Mouse (Mus musculus) CH12.LX (cell line): ENCODE data around the gene Asb15. TPM values are rescaled to one million over a fixed set of nuclear protein-coding genes. Genes with fewer than 3 reads are reported as not detected.

Experiments used
- DNase-seq: peaks from one replicate; pipeline ENCODE4 v3.0.0-alpha.2; 2013; ENCODE audit errors: extremely low read depth
- H3K27ac ChIP-seq: 2 replicates; pipeline ENCODE4 v1.5.1; 2012; ENCODE audit warnings: low read depth, mild to moderate bottlenecking, control low read depth, moderate library complexity; ENCODE audit not compliant: insufficient read depth
- H3K27me3 ChIP-seq: replicated peaks from 2 replicates; pipeline ENCODE3; 2012; ENCODE audit warnings: inconsistent platforms
- H3K36me3 ChIP-seq, 2 experiments: replicated peaks in 1 of 2; 2 replicates each; pipeline versions ENCODE3 to v1.6.1; 2012; ENCODE audit warnings: inconsistent platforms in 1 of 2, low read length in 1 of 2, mild to moderate bottlenecking in 1 of 2, mixed read lengths in 1 of 2, moderate library complexity in 1 of 2; ENCODE audit not compliant: control insufficient read depth in 1 of 2, insufficient read depth in 1 of 2
- H3K4me1 ChIP-seq, 2 experiments: 2 replicates each; pipeline ENCODE4 v1.6.1; 2012; ENCODE audit warnings: inconsistent platforms in 1 of 2, moderate library complexity in 1 of 2; ENCODE audit not compliant: insufficient read depth in 2 of 2, control insufficient read depth in 1 of 2
- H3K4me2 ChIP-seq: 2 replicates; pipeline ENCODE4 v1.6.1; 2012; ENCODE audit warnings: low read depth, mild to moderate bottlenecking, control low read depth; ENCODE audit not compliant: poor library complexity, insufficient read depth, severe bottlenecking
- H3K4me3 ChIP-seq, 3 experiments: fragments of 150-350 bp in 1 of 3; sonication (generic) in 1 of 3; replicated peaks in 1 of 3; 2 replicates each; pipeline versions ENCODE3 to v1.5.1; 2011 to 2012; ENCODE audit warnings: low read depth in 2 of 3, low read length in 2 of 3, mild to moderate bottlenecking in 2 of 3, moderate library complexity in 2 of 3, control low read depth in 1 of 3, improper control_type of control experiment in 1 of 3, inconsistent platforms in 1 of 3, mixed read lengths in 1 of 3; ENCODE audit not compliant: poor library complexity in 1 of 3
- H3K79me2 ChIP-seq: replicated peaks from 2 replicates; pipeline ENCODE4 v1.6.1; 2012; ENCODE audit warnings: mild to moderate bottlenecking, moderate library complexity; ENCODE audit not compliant: control insufficient read depth, poor library complexity, insufficient read depth, severe bottlenecking; ENCODE audit errors: extremely low read depth
- H3K9ac ChIP-seq: 2 replicates; pipeline ENCODE4 v1.6.1; 2012; ENCODE audit warnings: low read depth, mild to moderate bottlenecking, control low read depth, moderate library complexity; ENCODE audit not compliant: insufficient read depth
- H3K9me3 ChIP-seq: replicated peaks from 2 replicates; pipeline ENCODE3; 2012; ENCODE audit warnings: low read length, inconsistent platforms, mixed read lengths
- CHD1 ChIP-seq: IDR thresholded peaks from 2 replicates; pipeline ENCODE4 v1.6.1; 2012; ENCODE audit warnings: low read depth, low read length, improper control_type of control experiment, inconsistent platforms
- CHD2 ChIP-seq: IDR thresholded peaks from 2 replicates; pipeline ENCODE4 v1.6.1; 2011; ENCODE audit warnings: low read length, improper control_type of control experiment
- CTCF ChIP-seq, 2 experiments: IDR thresholded peaks in 1 of 2; conservative IDR thresholded peaks in 1 of 2; 2 replicates each; pipeline ENCODE4 v1.5.1; 2011 to 2012; ENCODE audit warnings: low read depth in 2 of 2, low read length in 2 of 2, improper control_type of control experiment in 1 of 2, inconsistent platforms in 1 of 2, mild to moderate bottlenecking in 1 of 2, moderate library complexity in 1 of 2
- E2F4 ChIP-seq: IDR thresholded peaks from 2 replicates; pipeline ENCODE4 v1.6.1; 2011; ENCODE audit warnings: low read depth, low read length, improper control_type of control experiment; ENCODE audit not compliant: insufficient replicate concordance
- EP300 ChIP-seq: IDR thresholded peaks from 2 replicates; pipeline ENCODE4 v1.6.1; 2011; ENCODE audit warnings: low read length, improper control_type of control experiment
- HCFC1 ChIP-seq: IDR thresholded peaks from 2 replicates; pipeline ENCODE4 v1.6.1; 2012; ENCODE audit warnings: low read depth, mild to moderate bottlenecking, inconsistent platforms, low read length, improper control_type of control experiment
- IRF4 ChIP-seq: IDR thresholded peaks from 2 replicates; pipeline ENCODE4 v1.6.1; 2014; ENCODE audit warnings: low read depth, mild to moderate bottlenecking, inconsistent platforms, low read length, improper control_type of control experiment
- MAFK ChIP-seq: IDR thresholded peaks from 2 replicates; pipeline ENCODE4 v1.6.1; 2011; ENCODE audit warnings: low read length, improper control_type of control experiment; ENCODE audit not compliant: insufficient replicate concordance
- MAZ ChIP-seq: IDR thresholded peaks from 2 replicates; pipeline ENCODE4 v1.6.1; 2012; ENCODE audit warnings: low read depth, mild to moderate bottlenecking, inconsistent platforms, low read length, improper control_type of control experiment, moderate library complexity
- MEF2A ChIP-seq: IDR thresholded peaks from 2 replicates; pipeline ENCODE4 v1.6.1; 2014; ENCODE audit warnings: low read depth, mild to moderate bottlenecking, inconsistent platforms, low read length, improper control_type of control experiment, borderline replicate concordance
- MXI1 ChIP-seq: IDR thresholded peaks from 2 replicates; pipeline ENCODE4 v1.6.1; 2011; ENCODE audit warnings: mild to moderate bottlenecking, low read depth, low read length, improper control_type of control experiment
- MYC ChIP-seq: IDR thresholded peaks from 2 replicates; pipeline ENCODE4 v1.6.1; 2011; ENCODE audit warnings: low read depth, mild to moderate bottlenecking, improper control_type of control experiment, low read length
- NELFE ChIP-seq: IDR thresholded peaks from 2 replicates; pipeline ENCODE4 v1.6.1; 2011; ENCODE audit warnings: low read depth, low read length, improper control_type of control experiment
- NRF1 ChIP-seq: IDR thresholded peaks from 2 replicates; pipeline ENCODE4 v1.6.1; 2014; ENCODE audit warnings: low read depth, mild to moderate bottlenecking, inconsistent platforms, low read length, improper control_type of control experiment, moderate library complexity
- POLR2A ChIP-seq: IDR thresholded peaks from 2 replicates; pipeline ENCODE4 v1.6.1; 2011; ENCODE audit warnings: low read depth, mild to moderate bottlenecking, improper control_type of control experiment, low read length
- POLR2AphosphoS2 ChIP-seq: IDR thresholded peaks from 2 replicates; pipeline ENCODE4 v1.6.1; 2011; ENCODE audit warnings: low read depth, low read length, improper control_type of control experiment
- RAD21 ChIP-seq: IDR thresholded peaks from 2 replicates; pipeline ENCODE4 v1.6.1; 2011; ENCODE audit warnings: low read depth, mild to moderate bottlenecking, low read length, improper control_type of control experiment, moderate library complexity
- RCOR1 ChIP-seq: conservative IDR thresholded peaks from 2 replicates; pipeline ENCODE4 v1.6.1; 2012; ENCODE audit warnings: low read depth, mild to moderate bottlenecking, inconsistent platforms, low read length, improper control_type of control experiment
- SMC3 ChIP-seq: IDR thresholded peaks from 2 replicates; pipeline ENCODE4 v1.6.1; 2011; ENCODE audit warnings: low read depth, low read length, improper control_type of control experiment
- TCF12 ChIP-seq: IDR thresholded peaks from 2 replicates; pipeline ENCODE4 v1.6.1; 2014; ENCODE audit warnings: low read depth, mild to moderate bottlenecking, inconsistent platforms, low read length, improper control_type of control experiment
- USF2 ChIP-seq: conservative IDR thresholded peaks from 2 replicates; pipeline ENCODE4 v1.6.1; 2011; ENCODE audit warnings: low read depth, low read length, improper control_type of control experiment
- ZC3H11A ChIP-seq: IDR thresholded peaks from 2 replicates; pipeline ENCODE4 v1.6.1; 2012; ENCODE audit warnings: low read depth, mild to moderate bottlenecking, inconsistent platforms, low read length, improper control_type of control experiment
- ZMIZ1 ChIP-seq: IDR thresholded peaks from 2 replicates; pipeline ENCODE4 v1.6.1; 2012; ENCODE audit warnings: low read depth, mild to moderate bottlenecking, inconsistent platforms, low read length, improper control_type of control experiment
- ZNF384 ChIP-seq: IDR thresholded peaks from 2 replicates; pipeline ENCODE4 v1.6.1; 2012; ENCODE audit warnings: low read depth, low read length, improper control_type of control experiment, inconsistent platforms
- dilution Hi-C: fragments of 300-500 bp; cut with MboI; formaldehyde crosslinking; loops from 2 replicates; pipeline ENCODE4 v1.14.3; 2020; ENCODE audit warnings: low sequenced_read_pairs; ENCODE audit not compliant: extremely low pct_unique_long_range_greater_than_20kb, extremely low pct_ligation_motif_present
- in situ Hi-C: fragments of 300-500 bp; cut with MboI; formaldehyde crosslinking; loops from 3 replicates; pipeline ENCODE4 v1.14.3; 2019; ENCODE audit warnings: low sequenced_read_pairs, low pct_ligation_motif_present, low pct_unique_long_range_greater_than_20kb, mixed read lengths
- polyA plus RNA-seq: library from polyadenylated mRNA; unstranded; fragments of >175 nt; gene quantifications from 2 replicates; pipeline ENCODE4 v1.2.1, GENCODE M21; 2012; ENCODE audit warnings: low read depth; ENCODE audit not compliant: insufficient read length
- total RNA-seq, 2 experiments: library from RNA; depleted of rRNA; stranded (reverse); fragments of 300-350 nt in 1 of 2; fragments of >200 nt in 1 of 2; gene quantifications; 2 replicates each; pipeline ENCODE4 v1.2.3; 2012 to 2014

Gene Asb15
- total and polyA plus RNA-seq, 3 experiments: 0.10 TPM; not detected in 2

- H3K36me3 ChIP-seq: no peaks in the 10 kb centered on the region
- in situ Hi-C loops: no loop called here
- H3K79me2 ChIP-seq: no peaks in the 10 kb centered on the region
- no peak for DNase-seq
- dilution Hi-C loops: no loop called here
- H3K9ac ChIP-seq: no peak overlapping the region
- peaks cover 0 to 9% of the 10 kb centered on the region in 2 experiments; a peak in 2 of 4 replicates for H3K4me1 ChIP-seq
- TF ChIP-seq TCF12 (no peak), NELFE (no peak), RCOR1 (no peak), ZMIZ1 (no peak), CHD2 (no peak), MAFK (no peak), MEF2A (no peak), NRF1 (no peak), USF2 (no peak), SMC3 (no peak), POLR2AphosphoS2 (no peak), IRF4 (no peak), POLR2A (no peak), CHD1 (no peak)
- no peak overlapping the region for H3K4me3 ChIP-seq
- no peak overlapping the region for H3K4me2 ChIP-seq
- H3K9me3 ChIP-seq: peaks cover 2% of the 10 kb centered on the region
- H3K27ac ChIP-seq: no peak overlapping the region
- no peaks in the 10 kb centered on the region for H3K27me3 ChIP-seq
Measured at GRCm38 (mm10) chr6:24570278-24570677, 42.3 kb downstream of the Asb15 start.

DNA sequence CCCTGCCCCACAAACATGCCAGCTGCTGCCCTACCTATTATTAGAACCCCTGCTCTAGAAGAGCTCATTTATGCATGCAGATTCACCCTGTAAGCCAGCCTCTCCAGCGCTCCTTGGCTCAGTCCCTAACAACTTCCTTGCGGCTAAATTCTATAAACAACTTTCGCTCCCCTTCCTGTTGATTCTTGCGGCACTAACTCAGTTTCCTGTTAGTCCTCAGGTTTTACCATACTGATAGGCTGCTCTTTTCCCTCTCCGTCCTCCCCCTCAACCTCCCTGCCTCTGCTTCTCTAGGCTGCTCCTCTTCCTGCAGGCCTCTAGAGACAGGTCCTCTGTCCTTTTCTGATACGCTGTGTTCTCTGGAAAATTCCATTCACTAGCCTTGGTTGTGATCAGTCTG is 43.2 kb downstream of the Asb15 start:
- H3K27ac ChIP-seq: no peak overlapping the region
- H3K79me2 ChIP-seq: no peaks in the 10 kb centered on the region
- H3K9me3 ChIP-seq: peaks cover 2% of the 10 kb centered on the region
- no peak for TF ChIP-seq RAD21
- TF ChIP-seq ZNF384: no peak
- no peak for TF ChIP-seq CTCF (conservative IDR thresholded peaks at IDR 0.05 in 1 of 2, IDR thresholded peaks at IDR 0.05 in 1 of 2; ENCODE audit: low read depth in 2 of 2, low read length in 2 of 2)
- no peak for TF ChIP-seq NRF1
- TF ChIP-seq ZC3H11A: no peak
- TF ChIP-seq MXI1: no peak
- no peak for TF ChIP-seq NELFE
- no peak for TF ChIP-seq E2F4
- no peak for TF ChIP-seq SMC3
- TF ChIP-seq CHD2: no peak
- no peak for TF ChIP-seq HCFC1
- TF ChIP-seq MYC: no peak
- TF ChIP-seq POLR2A: no peak
- TF ChIP-seq EP300: no peak
- TF ChIP-seq MAZ: no peak
- TF ChIP-seq MAFK: no peak
- H3K27me3 ChIP-seq: no peaks in the 10 kb centered on the region
- H3K9ac ChIP-seq: no peak overlapping the region
- no peaks in the 10 kb centered on the region for H3K36me3 ChIP-seq
- no peak overlapping the region for H3K4me2 ChIP-seq
- DNase-seq: no peak
- H3K4me1 ChIP-seq: peaks cover 0 to 9% of the 10 kb centered on the region in 2 experiments; a peak in 2 of 4 replicates
- H3K4me3 ChIP-seq: no peak overlapping the region
- dilution Hi-C loops: no loop called here
- in situ Hi-C loops: no loop called here
